Mouse (Mus musculus) CH12.LX (cell line): ENCODE data around the gene Wdr19.

ENCODE experiments used
- CHD1 ChIP-seq: IDR thresholded peaks from 2 replicates; pipeline ENCODE4 v1.6.1; 2012; ENCODE audit warnings: low read depth, low read length, improper control_type of control experiment, inconsistent platforms
- CTCF ChIP-seq, 2 experiments: IDR thresholded peaks in 1 of 2; conservative IDR thresholded peaks in 1 of 2; 2 replicates each; pipeline ENCODE4 v1.5.1; 2011 to 2012; ENCODE audit warnings: low read depth in 2 of 2, low read length in 2 of 2, improper control_type of control experiment in 1 of 2, inconsistent platforms in 1 of 2, mild to moderate bottlenecking in 1 of 2, moderate library complexity in 1 of 2
- EP300 ChIP-seq: IDR thresholded peaks from 2 replicates; pipeline ENCODE4 v1.6.1; 2011; ENCODE audit warnings: low read length, improper control_type of control experiment
- JUND ChIP-seq: conservative IDR thresholded peaks from 2 replicates; pipeline ENCODE4 v1.6.1; 2011; ENCODE audit warnings: low read depth, low read length, improper control_type of control experiment
- POLR2A ChIP-seq: IDR thresholded peaks from 2 replicates; pipeline ENCODE4 v1.6.1; 2011; ENCODE audit warnings: low read depth, mild to moderate bottlenecking, improper control_type of control experiment, low read length
- ZMIZ1 ChIP-seq: IDR thresholded peaks from 2 replicates; pipeline ENCODE4 v1.6.1; 2012; ENCODE audit warnings: low read depth, mild to moderate bottlenecking, inconsistent platforms, low read length, improper control_type of control experiment

DNA sequence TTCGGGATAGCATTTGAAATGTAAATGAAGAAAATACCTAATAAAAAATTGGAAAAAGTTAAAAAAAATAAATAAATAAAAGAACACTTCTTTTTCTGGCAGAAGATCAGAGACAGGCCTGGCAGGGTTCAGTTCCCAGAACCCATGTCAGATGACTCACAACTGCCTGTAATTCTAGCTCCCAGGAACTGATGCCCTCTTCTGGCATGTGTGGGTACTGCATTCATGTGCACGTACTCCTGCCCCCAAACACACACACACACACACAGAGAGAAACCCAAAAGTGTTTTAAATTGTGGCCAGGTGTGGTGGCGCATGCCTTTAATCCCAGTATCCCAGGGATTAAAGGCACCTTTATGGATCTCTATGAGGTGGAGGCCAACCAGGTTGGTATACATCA is 84.7 kb downstream of the Wdr19 start:
- TF ChIP-seq CTCF (conservative IDR thresholded peaks at IDR 0.05 in 1 of 2, IDR thresholded peaks at IDR 0.05 in 1 of 2; ENCODE audit: low read depth in 2 of 2, low read length in 2 of 2) (peak; percentile 32 to 50; a peak in 3 of 4 replicates), ZMIZ1 (no peak), EP300 (no peak), JUND (no peak), CHD1 (no peak), POLR2A (no peak)
